In the genomic region with DNA sequence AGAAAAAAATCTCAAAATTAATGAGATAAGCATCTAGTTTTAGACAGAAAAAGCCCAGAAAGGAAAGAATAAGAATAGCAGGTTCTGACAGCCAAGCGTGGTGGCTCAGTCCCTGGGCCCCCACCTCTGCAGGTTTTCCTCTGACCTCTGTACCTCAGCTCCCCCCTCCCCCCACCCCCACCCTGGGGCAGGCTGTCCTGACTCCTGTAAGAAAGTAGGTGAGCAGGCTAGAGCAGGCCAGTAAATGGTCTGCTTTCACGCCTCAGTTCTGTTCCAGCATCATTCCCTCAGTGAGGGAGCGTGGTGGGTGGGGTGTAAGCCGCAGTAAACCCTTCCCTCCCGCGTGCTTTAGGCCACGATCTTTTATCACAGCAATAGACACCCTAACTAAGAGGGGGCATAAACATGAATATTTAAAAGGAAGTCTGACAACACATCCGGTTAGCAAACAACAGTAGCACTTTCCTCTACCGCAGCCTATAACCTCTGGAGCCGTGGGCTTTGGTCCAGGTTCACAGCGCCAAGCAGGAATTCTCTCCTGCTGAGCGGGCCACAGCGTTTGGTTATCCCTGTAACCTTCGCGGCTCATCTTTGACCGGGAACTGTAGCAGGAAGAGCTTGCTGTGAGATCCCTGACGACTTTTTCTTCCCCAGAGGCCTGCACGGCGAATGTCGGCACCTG, we compare ENCODE assay signal across 11 mouse cellular contexts. TPM values are rescaled to one million over a fixed set of nuclear protein-coding genes. Genes with fewer than 3 reads are reported as not detected.
DNase-seq lines count a peak whose midpoint lies in the region; ATAC-seq and TF ChIP-seq lines count a peak whose summit lies in the region.
"Had no signal": no experiment of that assay in that cellular context is flagged by ENCODE, and none has a peak within 500 bp of the region (broad histone marks: within the 10 kb centered on the region; RNA-seq: fewer than 3 reads in every experiment).

No protein-coding gene starts in this region.

- DNase-seq in heart, postnatal 10 days, result no peak
- DNase-seq in ES-CJ7 (ENCODE audit: low read depth, low spot score), result peak; percentile 73
- DNase-seq in liver, adult 2 months (ENCODE audit: extremely low read depth, low read depth, low spot score), result peak; percentile 70
- DNase-seq in urinary bladder, postnatal 4 days (ENCODE audit: low spot score in 2 of 2), result no peak
- DNase-seq in left cerebral cortex, adult 11 months (ENCODE audit: low spot score), result no peak
- DNase-seq: adrenal gland, postnatal 36 days; heart, adult 11 months had no signal

- WGBS in heart, embryonic 16.5 days, result 38% methylated on average over 20 of the region's 20 CpGs
- 39% methylated on average over 20 of the region's 20 CpGs for WGBS in hindbrain, embryonic 15.5 days
- 13% methylated on average over 20 of the region's 20 CpGs for WGBS in liver, adult 2 months

- ATAC-seq in heart, embryonic 16.5 days (replicated peaks; ENCODE audit: extremely low read depth, insufficient read depth, low FRiP score), result 0 out of 2 replicates have a peak, but pooled peaks have one; percentile 28
- no peak for ATAC-seq in hindbrain, embryonic 15.5 days (ENCODE audit: low FRiP score, low read depth)
- no peak for ATAC-seq in cerebellum, adult (ENCODE audit: insufficient number of reproducible peaks, low FRiP score, low TSS enrichment)
- ATAC-seq: CD4-positive, CD25-positive, alpha-beta regulatory T cell, adult 4 months had no signal

- TF ChIP-seq CTCF in liver, adult 2 months (IDR thresholded peaks at IDR 0.05; ENCODE audit: low read depth, low read length), result no peak

- H3K79me2 ChIP-seq in liver, adult 2 months (ENCODE audit: control insufficient read depth, insufficient read depth, low read length), result no peaks in the 10 kb centered on the region

- H3K36me3 ChIP-seq in heart, embryonic 16.5 days (ENCODE audit: control insufficient read depth, insufficient read depth), result no peaks in the 10 kb centered on the region
- no peaks in the 10 kb centered on the region for H3K36me3 ChIP-seq in hindbrain, embryonic 15.5 days
- H3K36me3 ChIP-seq in liver, adult 2 months (ENCODE audit: control insufficient read depth, insufficient read depth, low read length), result no peaks in the 10 kb centered on the region

- H3K9ac ChIP-seq in heart, embryonic 16.5 days (ENCODE audit: low read length), result no peak overlapping the region
- H3K9ac ChIP-seq in hindbrain, embryonic 15.5 days, result no peak overlapping the region
- H3K9ac ChIP-seq in liver, adult 2 months (ENCODE audit: low read depth, low read length), result peak overlapping the region; percentile 24

- no peaks in the 10 kb centered on the region for H3K9me3 ChIP-seq in heart, embryonic 16.5 days (replicated peaks; ENCODE audit: control insufficient read depth, low read length)
- no peaks in the 10 kb centered on the region for H3K9me3 ChIP-seq in hindbrain, embryonic 15.5 days

- no peak for TF ChIP-seq POLR2A in liver, adult 2 months (IDR thresholded peaks at IDR 0.05; ENCODE audit: extremely low read depth, insufficient read depth, low read length)

- no peaks in the 10 kb centered on the region for H3K27me3 ChIP-seq in heart, embryonic 16.5 days (ENCODE audit: control insufficient read depth, insufficient read depth, low read length)
- H3K27me3 ChIP-seq in hindbrain, embryonic 15.5 days, result no peaks in the 10 kb centered on the region
- no peaks in the 10 kb centered on the region for H3K27me3 ChIP-seq in liver, adult 2 months (ENCODE audit: control insufficient read depth, insufficient read depth, low read length)

- H3K27ac ChIP-seq in heart, embryonic 16.5 days (ENCODE audit: low read length), result no peak overlapping the region
- no peak overlapping the region for H3K27ac ChIP-seq in hindbrain, embryonic 15.5 days (replicated peaks)
- H3K27ac ChIP-seq in liver, adult 2 months (replicated peaks; ENCODE audit: insufficient read depth, low read depth, low read length), result peak overlapping the region; percentile 61

- intact Hi-C loops in heart, postnatal 10 days (cut with DNase I), result no loop called here

- peak overlapping the region; percentile 49 for H3K4me2 ChIP-seq in heart, embryonic 16.5 days (ENCODE audit: low read depth, low read length)
- H3K4me2 ChIP-seq in hindbrain, embryonic 15.5 days, result peak overlapping the region; percentile 29

- H3K4me1 ChIP-seq in heart, embryonic 16.5 days (ENCODE audit: control insufficient read depth, insufficient read depth, low read length), result peaks cover 4% of the 10 kb centered on the region; the same call in 1 of the 2 replicates
- no peaks in the 10 kb centered on the region for H3K4me1 ChIP-seq in hindbrain, embryonic 15.5 days (replicated peaks)
- peaks cover 2% of the 10 kb centered on the region; the same call in 1 of the 2 replicates for H3K4me1 ChIP-seq in liver, adult 2 months (ENCODE audit: control insufficient read depth, insufficient read depth, low read length)

- no peak overlapping the region for H3K4me3 ChIP-seq in heart, embryonic 16.5 days (ENCODE audit: low read length)
- H3K4me3 ChIP-seq in hindbrain, embryonic 15.5 days, result no peak overlapping the region
- H3K4me3 ChIP-seq in liver, adult 2 months (ENCODE audit: insufficient read depth, low read depth, low read length), result no peak overlapping the region

RNA-seq across cellular contexts. Expression of a gene that starts 24.8 kb away (rescaled TPM):
- 331 and 367 TPM in 2 replicates for polyA plus RNA-seq in heart, embryonic 16.5 days (2015; fragmentation: Nextera tagmentation; extraction: Ambion mirVana)
- 100 to 1,000 TPM; 203 to 204 TPM for total RNA-seq in heart, postnatal 10 days (2021)
- 372 and 389 TPM in 2 replicates for polyA plus RNA-seq in hindbrain, embryonic 15.5 days (2015; fragmentation: Nextera tagmentation; extraction: Ambion mirVana)
- 281 and 324 TPM in 2 replicates for total RNA-seq in liver, adult 2 months (2014; rRNA removed)
- polyA plus RNA-seq in liver, adult 2 months (2012; rRNA removed), result 148 and 191 TPM in 2 replicates

RNA-seq across cellular contexts. Expression of a gene that starts 24.9 kb away (rescaled TPM):
- 2.7 and 2.9 TPM in 2 replicates for polyA plus RNA-seq in heart, embryonic 16.5 days (2015; fragmentation: Nextera tagmentation; extraction: Ambion mirVana)
- under 1 TPM in 1 of 2 experiments, not detected in 1; 0.12 TPM for total RNA-seq in heart, postnatal 10 days (2021)
- polyA plus RNA-seq in hindbrain, embryonic 15.5 days (2015; fragmentation: Nextera tagmentation; extraction: Ambion mirVana), result 0.34 and 0.41 TPM in 2 replicates
- total RNA-seq in liver, adult 2 months (2014; rRNA removed), result 0.07 and 0.09 TPM in 2 replicates
- polyA plus RNA-seq in liver, adult 2 months (2012; rRNA removed), result 0.05 and 0.15 TPM in 2 replicates

RNA-seq across cellular contexts. Expression of a gene that starts 35.7 kb away (rescaled TPM):
- polyA plus RNA-seq in heart, embryonic 16.5 days (2015; fragmentation: Nextera tagmentation; extraction: Ambion mirVana), result 12.8 and 13.9 TPM in 2 replicates
- 10 to 100 TPM; 22.0 to 26.6 TPM for total RNA-seq in heart, postnatal 10 days (2021)
- polyA plus RNA-seq in hindbrain, embryonic 15.5 days (2015; fragmentation: Nextera tagmentation; extraction: Ambion mirVana), result 29.0 and 31.7 TPM in 2 replicates
- 589 and 661 TPM in 2 replicates for total RNA-seq in liver, adult 2 months (2014; rRNA removed)
- polyA plus RNA-seq in liver, adult 2 months (2012; rRNA removed), result 259 and 295 TPM in 2 replicates

Comparison
In these comparisons a context has a peak if more than half of its experiments do, and no peak if none do; other contexts are left out.
1. DNase-seq: peak in ES-CJ7 (single experiment) and liver, adult 2 months (single experiment); none in heart, postnatal 10 days (0 of 2), urinary bladder, postnatal 4 days (0 of 2) and left cerebral cortex, adult 11 months (single experiment).